26 mouse cellular contexts compared by ENCODE assay signal in the genomic region with DNA sequence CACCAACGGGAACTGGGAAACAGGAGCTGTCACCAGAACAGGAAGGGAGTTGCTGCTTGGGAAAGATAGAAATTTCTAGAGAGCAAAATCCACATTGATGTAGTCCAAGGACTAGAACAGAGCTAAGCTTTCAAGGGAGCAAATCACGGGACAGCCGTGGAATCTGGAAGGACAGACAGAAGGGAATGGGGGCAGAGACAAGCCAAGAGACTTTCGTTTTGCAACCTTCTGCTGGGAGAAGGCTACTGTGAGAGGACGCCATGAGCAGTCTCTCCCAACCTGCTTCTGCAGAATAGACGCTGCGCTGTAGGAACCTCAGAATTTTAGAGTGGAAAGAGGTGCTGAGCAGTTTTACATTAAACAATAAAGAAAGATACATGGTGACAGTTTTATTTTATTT. TPM values are rescaled to one million over a fixed set of nuclear protein-coding genes. Genes with fewer than 3 reads are reported as not detected.
"Had no signal": no experiment of that assay in that cellular context is flagged by ENCODE, and none has a peak within 500 bp of the region (broad histone marks: within the 10 kb centered on the region; RNA-seq: fewer than 3 reads in every experiment).

No protein-coding gene starts in this region.

- H3K27me3 ChIP-seq: kidney, embryonic 15.5 days; limb, embryonic 15.5 days; stomach, embryonic 15.5 days had no signal

- H3K9ac ChIP-seq: kidney, embryonic 15.5 days; limb, embryonic 12.5 days; limb, embryonic 15.5 days; lung, embryonic 15.5 days; neural tube, embryonic 12.5 days; neural tube, embryonic 15.5 days; stomach, embryonic 15.5 days had no signal

- H3K27ac ChIP-seq: kidney, embryonic 15.5 days; limb, embryonic 12.5 days; limb, embryonic 15.5 days; lung, embryonic 15.5 days; midbrain, embryonic 10.5 days; neural tube, embryonic 12.5 days; neural tube, embryonic 15.5 days; stomach, embryonic 15.5 days had no signal

- H3K4me2 ChIP-seq: limb, embryonic 15.5 days; neural tube, embryonic 12.5 days had no signal

- H3K9me3 ChIP-seq: kidney, embryonic 15.5 days; limb, embryonic 12.5 days; limb, embryonic 15.5 days; lung, embryonic 15.5 days; megakaryocyte, embryonic 14.5 days; midbrain, embryonic 10.5 days; neural tube, embryonic 12.5 days; neural tube, embryonic 15.5 days; stomach, embryonic 15.5 days had no signal

- H3K36me3 ChIP-seq: kidney, embryonic 15.5 days; limb, embryonic 12.5 days; limb, embryonic 15.5 days; lung, embryonic 15.5 days; midbrain, embryonic 10.5 days; neural tube, embryonic 12.5 days; neural tube, embryonic 15.5 days; stomach, embryonic 15.5 days had no signal

- DNase-seq: kidney, adult 8-10 months; kidney, postnatal 14 days; kidney, postnatal 4 days; left cerebral cortex, postnatal 4 days; lung, adult 18-20 months; lung, postnatal 10 days; lung, postnatal 36 days; midbrain, embryonic 14.5 days; right cerebral cortex, adult 18-20 months; right cerebral cortex, postnatal 14 days; right cerebral cortex, postnatal 4 days; spleen, adult 18-20 months; thymus, postnatal 25 days had no signal

- ATAC-seq: intestine, embryonic 16.5 days had no signal

- H3K4me3 ChIP-seq: kidney, embryonic 15.5 days; limb, embryonic 12.5 days; limb, embryonic 15.5 days; lung, embryonic 15.5 days; midbrain, embryonic 10.5 days; neural tube, embryonic 12.5 days; neural tube, embryonic 15.5 days; stomach, embryonic 15.5 days had no signal

RNA-seq across cellular contexts. Expression of a gene that starts 1.0 kb away (rescaled TPM):
- total RNA-seq: layer of hippocampus, adult 18-20 months; layer of hippocampus, postnatal 14 days; left cerebral cortex, postnatal 14 days; left cerebral cortex, postnatal 4 days had no signal

RNA-seq across cellular contexts. Expression of a gene that starts 21.9 kb away (rescaled TPM):
- total RNA-seq: layer of hippocampus, adult 18-20 months; layer of hippocampus, postnatal 14 days; left cerebral cortex, postnatal 14 days; left cerebral cortex, postnatal 4 days had no signal
- polyA plus RNA-seq: intestine, embryonic 16.5 days; kidney, embryonic 15.5 days; limb, embryonic 12.5 days; lung, embryonic 15.5 days; midbrain, embryonic 10.5 days; midbrain, embryonic 14.5 days; neural tube, embryonic 12.5 days; neural tube, embryonic 15.5 days; stomach, embryonic 15.5 days had no signal
